Mouse (Mus musculus) brain, embryonic 14.5 days (tissue): ENCODE measurements around the gene Hspa1b.
A peak's percentile ranks its signal among the peaks of the same experiment; 100 is the strongest.

Source experiments
- CTCF ChIP-seq: fragments of 200-500 bp; IDR thresholded peaks from 2 replicates; pipeline ENCODE4 v1.5.1; 2012; ENCODE audit warnings: inconsistent platforms, mild to moderate bottlenecking, moderate library complexity, borderline replicate concordance; ENCODE audit not compliant: insufficient read depth, insufficient read length; ENCODE audit errors: extremely low read depth
- POLR2A ChIP-seq: fragments of 200-500 bp; IDR thresholded peaks from 2 replicates; pipeline ENCODE4 v1.6.1; 2012; ENCODE audit warnings: mild to moderate bottlenecking, inconsistent platforms, borderline replicate concordance; ENCODE audit not compliant: poor library complexity, insufficient read depth, insufficient read length, severe bottlenecking; ENCODE audit errors: extremely low read depth

DNA sequence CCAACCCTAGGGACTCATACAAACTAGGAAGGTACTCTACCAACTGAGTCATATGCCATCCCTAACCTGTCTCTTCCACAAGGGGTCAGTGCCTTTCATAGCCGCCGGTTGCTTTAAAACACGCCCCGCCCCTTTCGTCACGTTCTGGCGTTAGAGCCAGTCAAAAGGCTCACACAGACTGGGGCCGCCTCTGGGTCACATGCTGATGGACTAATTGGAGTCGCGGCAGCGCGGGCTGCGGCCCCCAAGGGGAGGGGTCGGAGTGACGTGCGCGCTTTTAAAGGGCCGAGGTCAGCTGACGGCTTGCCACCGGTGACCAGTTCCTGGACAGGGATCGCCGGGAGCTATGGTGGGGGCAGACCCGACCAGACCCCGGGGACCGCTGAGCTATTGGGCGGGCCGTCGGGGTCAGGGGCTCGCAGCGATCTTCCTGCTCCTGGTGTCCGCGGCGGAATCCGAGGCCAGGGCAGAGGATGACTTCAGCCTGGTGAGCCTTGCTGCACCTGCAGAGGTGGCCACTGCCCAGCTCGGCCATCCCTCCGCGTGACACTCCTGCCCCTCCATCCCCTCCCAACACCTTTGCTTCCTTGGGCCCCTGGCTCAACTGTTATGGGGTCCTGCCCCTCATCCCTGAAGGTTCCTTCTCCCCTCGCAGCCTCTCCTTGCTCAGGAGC, 27.8 kb downstream of the Hspa1b start, which contains the start of gene Neu1:
- TF ChIP-seq CTCF, result peak; percentile 70
- TF ChIP-seq POLR2A, result peak; percentile 27; the same call in 1 of the 2 replicates
